ENCODE assay signal across 8 mouse cellular contexts in the genomic region with DNA sequence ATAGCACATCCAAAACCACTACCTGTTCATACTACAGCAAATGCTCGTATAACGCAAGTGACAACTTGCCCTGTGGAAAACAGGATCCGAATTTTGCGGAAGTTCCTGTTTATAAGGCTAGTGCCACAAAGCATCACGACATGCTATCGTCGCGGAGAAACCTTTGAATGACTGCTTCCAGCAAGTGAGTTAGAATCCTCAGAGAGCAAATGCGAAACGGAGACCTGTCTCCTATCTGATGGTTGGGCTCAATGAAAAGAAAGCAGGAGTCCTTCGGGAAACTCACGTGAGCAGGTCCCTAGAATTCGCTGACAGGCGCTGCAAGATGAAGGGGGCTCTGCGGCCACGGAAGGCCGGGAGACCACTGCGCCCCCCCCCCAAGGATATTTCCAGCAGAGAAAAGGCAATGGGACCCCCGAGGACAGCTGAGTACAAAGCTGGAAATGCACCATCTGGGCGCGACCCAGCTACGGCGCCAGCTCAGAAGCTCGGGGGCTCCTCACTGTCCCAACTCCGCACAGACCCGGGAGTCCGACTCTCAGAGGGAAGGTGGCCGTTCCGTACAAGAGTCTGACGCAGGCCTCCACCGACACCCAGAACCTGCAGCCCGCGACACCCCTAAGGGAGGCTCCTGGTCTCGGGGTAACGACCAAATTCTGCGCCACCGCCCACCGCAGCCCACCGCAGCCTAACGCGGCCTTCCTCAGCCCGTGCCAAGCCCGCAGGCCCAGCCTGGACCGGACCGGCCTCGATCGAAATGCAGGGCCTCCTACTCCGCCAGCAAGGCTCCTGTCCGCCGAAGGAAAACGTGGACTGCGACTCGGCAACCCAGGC. TPM values are rescaled to one million over a fixed set of nuclear protein-coding genes. Genes with fewer than 3 reads are reported as not detected.
DNase-seq lines count a peak whose midpoint lies in the region; ATAC-seq and TF ChIP-seq lines count a peak whose summit lies in the region.

No protein-coding gene starts in this region.

- H3K9me3 ChIP-seq in forebrain, embryonic 11.5 days (ENCODE audit: control insufficient read depth, low read length), result no peaks in the 10 kb centered on the region
- H3K9me3 ChIP-seq in intestine, embryonic 14.5 days (ENCODE audit: control insufficient read depth, low read length), result no peaks in the 10 kb centered on the region
- no peaks in the 10 kb centered on the region for H3K9me3 ChIP-seq in liver, embryonic 14.5 days (ENCODE audit: control insufficient read depth, low read length)
- H3K9me3 ChIP-seq in neural tube, embryonic 13.5 days, result no peaks in the 10 kb centered on the region

- H3K4me1 ChIP-seq in forebrain, embryonic 11.5 days (replicated peaks; ENCODE audit: control insufficient read depth, insufficient read depth, low read length), result peaks cover 5% of the 10 kb centered on the region; the same call in 1 of the 2 replicates
- H3K4me1 ChIP-seq in intestine, embryonic 14.5 days (replicated peaks; ENCODE audit: control insufficient read depth, insufficient read depth, low read length), result peaks cover 19% of the 10 kb centered on the region
- peaks cover 9 to 25% of the 10 kb centered on the region in 2 experiments for H3K4me1 ChIP-seq in liver, embryonic 14.5 days (replicated peaks; ENCODE audit: control insufficient read depth in 2 of 2, insufficient read depth in 2 of 2, low read length in 1 of 2)
- peaks cover 42% of the 10 kb centered on the region for H3K4me1 ChIP-seq in neural tube, embryonic 13.5 days (replicated peaks)

- peak; percentile 7 to 9 for DNase-seq in heart, adult 9 months (ENCODE audit: low spot score in 2 of 2)
- DNase-seq in heart, adult 8-10 months (ENCODE audit: low spot score), result no peak
- peak; percentile 19 for DNase-seq in Muller cell, postnatal 12 days (ENCODE audit: inconsistent ontology term)
- DNase-seq in forebrain, embryonic 11.5 days (ENCODE audit: low spot score), result peak; percentile 70
- peak; percentile 63 for DNase-seq in intestine, embryonic 14.5 days (ENCODE audit: low spot score)
- peak in 2 of 3 experiments; percentile 32 to 51 for DNase-seq in liver, embryonic 14.5 days (ENCODE audit: low read depth in 3 of 3, low spot score in 3 of 3)
- DNase-seq in adrenal gland, adult 8-10 months, result no peak

- peak overlapping the region; percentile 78 for H3K4me2 ChIP-seq in forebrain, embryonic 11.5 days (ENCODE audit: low read depth, low read length, severe bottlenecking)
- peak overlapping the region; percentile 86 for H3K4me2 ChIP-seq in intestine, embryonic 14.5 days (ENCODE audit: low read length)
- H3K4me2 ChIP-seq in liver, embryonic 14.5 days (ENCODE audit: low read depth), result peak overlapping the region; percentile 76
- peak overlapping the region; percentile 90 for H3K4me2 ChIP-seq in neural tube, embryonic 13.5 days

- H3K4me3 ChIP-seq in forebrain, embryonic 11.5 days (ENCODE audit: low read depth, low read length), result peak overlapping the region; percentile 91
- H3K4me3 ChIP-seq in intestine, embryonic 14.5 days (ENCODE audit: low read depth, low read length), result peak overlapping the region; percentile 95
- peak overlapping the region; percentile 87 to 93 for H3K4me3 ChIP-seq in liver, embryonic 14.5 days (ENCODE audit: insufficient read depth in 1 of 2, low read depth in 2 of 2, low read length in 2 of 2)
- H3K4me3 ChIP-seq in neural tube, embryonic 13.5 days, result peak overlapping the region; percentile 93

- TF ChIP-seq EP300 in liver, embryonic 14.5 days (IDR thresholded peaks at IDR 0.05; ENCODE audit: low read depth), result no peak

- no peaks in the 10 kb centered on the region for H3K36me3 ChIP-seq in forebrain, embryonic 11.5 days (ENCODE audit: control insufficient read depth, insufficient read depth, low read length)
- peaks cover 28% of the 10 kb centered on the region for H3K36me3 ChIP-seq in intestine, embryonic 14.5 days (ENCODE audit: control insufficient read depth, insufficient read depth, low read length)
- H3K36me3 ChIP-seq in liver, embryonic 14.5 days (replicated peaks; ENCODE audit: control insufficient read depth, insufficient read depth, low read depth), result peaks cover 32% of the 10 kb centered on the region
- peaks cover 17% of the 10 kb centered on the region for H3K36me3 ChIP-seq in neural tube, embryonic 13.5 days

- TF ChIP-seq CTCF in liver, embryonic 14.5 days (IDR thresholded peaks at IDR 0.05; ENCODE audit: low read depth), result no peak

- H3K9ac ChIP-seq in forebrain, embryonic 11.5 days (ENCODE audit: low read length), result peak overlapping the region; percentile 85
- peak overlapping the region; percentile 86 for H3K9ac ChIP-seq in intestine, embryonic 14.5 days (ENCODE audit: low read length)
- peak overlapping the region; percentile 79 for H3K9ac ChIP-seq in liver, embryonic 14.5 days (replicated peaks)
- peak overlapping the region; percentile 93 for H3K9ac ChIP-seq in neural tube, embryonic 13.5 days

- H3K27ac ChIP-seq in forebrain, embryonic 11.5 days (ENCODE audit: low read depth, low read length), result 0 out of 2 replicates have a peak overlapping the region, but pooled peaks have one; percentile 59
- peak overlapping the region; percentile 98 for H3K27ac ChIP-seq in intestine, embryonic 14.5 days (ENCODE audit: low read depth)
- peak overlapping the region; percentile 47 for H3K27ac ChIP-seq in liver, embryonic 14.5 days
- H3K27ac ChIP-seq in neural tube, embryonic 13.5 days (replicated peaks), result peak overlapping the region; percentile 98

- no peak for ATAC-seq in forebrain, embryonic 11.5 days (replicated peaks; ENCODE audit: low FRiP score)
- ATAC-seq in intestine, embryonic 14.5 days (replicated peaks; ENCODE audit: low FRiP score, low TSS enrichment, low read depth), result peak; percentile 44
- peak; percentile 40 for ATAC-seq in liver, embryonic 14.5 days (ENCODE audit: insufficient read depth)
- ATAC-seq in neural tube, embryonic 13.5 days (ENCODE audit: low read depth), result no peak; the same call in 1 of the 2 replicates

- WGBS in forebrain, embryonic 11.5 days, result 1% methylated on average over 53 of the region's 53 CpGs
- WGBS in intestine, embryonic 14.5 days, result under 1% methylated on average over 53 of the region's 53 CpGs
- WGBS in liver, embryonic 14.5 days (ENCODE audit: insufficient replicate concordance), result under 1% methylated on average over 52 of the region's 53 CpGs
- 1% methylated on average over 53 of the region's 53 CpGs for whole genome bisulfite sequencing in neural tube, embryonic 13.5 days

- no peaks in the 10 kb centered on the region for H3K27me3 ChIP-seq in forebrain, embryonic 11.5 days (ENCODE audit: control insufficient read depth, insufficient read depth, low read length)
- H3K27me3 ChIP-seq in intestine, embryonic 14.5 days (replicated peaks; ENCODE audit: control insufficient read depth, insufficient read depth, low read length), result no peaks in the 10 kb centered on the region
- no peaks in the 10 kb centered on the region for H3K27me3 ChIP-seq in liver, embryonic 14.5 days (ENCODE audit: control insufficient read depth, insufficient read depth, low read length)
- no peaks in the 10 kb centered on the region for H3K27me3 ChIP-seq in neural tube, embryonic 13.5 days

RNA-seq across cellular contexts. Expression of a gene that starts 0.6 kb away (rescaled TPM):
- total RNA-seq in heart, adult 8-10 months (2022), result 1 to 10 TPM; 5.0 to 7.0 (median 5.3) TPM
- 145 and 159 TPM in 2 replicates for polyA plus RNA-seq in forebrain, embryonic 11.5 days (2014; fragmentation: Nextera tagmentation; extraction: Ambion mirVana)
- polyA plus RNA-seq in intestine, embryonic 14.5 days (2014; fragmentation: Nextera tagmentation; extraction: Ambion mirVana), result 124 and 126 TPM in 2 replicates
- polyA plus RNA-seq in liver, embryonic 14.5 days (2012; rRNA removed), result 44.4 and 71.7 TPM in 2 replicates
- polyA plus RNA-seq in liver, embryonic 14.5 days (2014; fragmentation: Nextera tagmentation; extraction: Ambion mirVana), result 108 and 109 TPM in 2 replicates
- 73.5 and 78.3 TPM in 2 replicates for polyA plus RNA-seq in neural tube, embryonic 13.5 days (2015; fragmentation: Nextera tagmentation; extraction: Ambion mirVana)
- 10 to 100 TPM; 11.2 to 16.0 (median 14.5) TPM for total RNA-seq in adrenal gland, adult 8-10 months (2022)

RNA-seq across cellular contexts. Expression of a gene that starts 0.8 kb away (rescaled TPM):
- total RNA-seq in heart, adult 8-10 months (2022), result 10 to 100 TPM; 66.9 to 68.9 (median 67.8) TPM
- 163 and 166 TPM in 2 replicates for polyA plus RNA-seq in forebrain, embryonic 11.5 days (2014; fragmentation: Nextera tagmentation; extraction: Ambion mirVana)
- polyA plus RNA-seq in intestine, embryonic 14.5 days (2014; fragmentation: Nextera tagmentation; extraction: Ambion mirVana), result 138 and 147 TPM in 2 replicates
- 24.6 and 35.6 TPM in 2 replicates for polyA plus RNA-seq in liver, embryonic 14.5 days (2012; rRNA removed)
- 89.9 and 97.5 TPM in 2 replicates for polyA plus RNA-seq in liver, embryonic 14.5 days (2014; fragmentation: Nextera tagmentation; extraction: Ambion mirVana)
- 178 and 183 TPM in 2 replicates for polyA plus RNA-seq in neural tube, embryonic 13.5 days (2015; fragmentation: Nextera tagmentation; extraction: Ambion mirVana)
- total RNA-seq in adrenal gland, adult 8-10 months (2022), result 100 to 1,000 TPM in 2 of 4 experiments, 10 to 100 TPM in 2; 94.1 to 113 (median 105) TPM

Comparison
In these comparisons a context has a peak if more than half of its experiments do, and no peak if none do; other contexts are left out.
1. DNase-seq: peak in heart, adult 9 months (2 of 2), Muller cell, postnatal 12 days (single experiment), forebrain, embryonic 11.5 days (single experiment), intestine, embryonic 14.5 days (single experiment) and liver, embryonic 14.5 days (2 of 3); none in heart, adult 8-10 months (single experiment) and adrenal gland, adult 8-10 months (single experiment).
2. ATAC-seq: peak in intestine, embryonic 14.5 days (single experiment) and liver, embryonic 14.5 days (single experiment); none in forebrain, embryonic 11.5 days (single experiment) and neural tube, embryonic 13.5 days (single experiment).
3. H3K27ac ChIP-seq: peak in every context shown above with its lines; median percentile 98 in intestine, embryonic 14.5 days; 98 in neural tube, embryonic 13.5 days; 59 in forebrain, embryonic 11.5 days; 47 in liver, embryonic 14.5 days.
4. Peak in every context shown above with its lines, with median percentiles within 50 percentile points of each other: H3K4me2 ChIP-seq, H3K4me3 ChIP-seq and H3K9ac ChIP-seq.